Mouse (Mus musculus): ENCODE results near the gene Sec14l1. TPM values are rescaled to one million over a fixed set of nuclear protein-coding genes. Genes with fewer than 3 reads are reported as not detected.

The Sec14l1 gene
- total and polyA plus RNA-seq, 3 experiments: 42.0 to 55.9 TPM; not detected in 1

GRCm38 (mm10) chr11:117097021-117097420 lies 17.9 kb upstream of the Sec14l1 start:
- DNase-seq (ENCODE audit: low read depth, low spot score): no peak
- TF ChIP-seq SMC3 (IDR thresholded peaks at IDR 0.05; ENCODE audit: low read depth, low read length) (no peak), GATA1 (IDR thresholded peaks at IDR 0.05; ENCODE audit: low read depth, low read length) (no peak), MEF2A (IDR thresholded peaks at IDR 0.05; ENCODE audit: extremely low read depth, insufficient replicate concordance, low read depth, low read length, poor library complexity, severe bottlenecking) (no peak), NELFE (IDR thresholded peaks at IDR 0.05; ENCODE audit: low read depth, low read length) (no peak), GABPA (IDR thresholded peaks at IDR 0.05; ENCODE audit: low read depth, low read length) (no peak), RAD21 (IDR thresholded peaks at IDR 0.05; ENCODE audit: low read depth, low read length) (no peak), TCF12 (IDR thresholded peaks at IDR 0.05; ENCODE audit: low read depth, low read length) (no peak), MXI1 (IDR thresholded peaks at IDR 0.05; ENCODE audit: low read depth, low read length) (no peak), ZKSCAN1 (IDR thresholded peaks at IDR 0.05; ENCODE audit: low read depth, low read length) (no peak), MYB (IDR thresholded peaks at IDR 0.05; ENCODE audit: low read depth, low read length) (no peak), E2F4 (IDR thresholded peaks at IDR 0.05; ENCODE audit: borderline replicate concordance, low read depth, low read length) (no peak), EP300 (IDR thresholded peaks at IDR 0.05; ENCODE audit: low read depth in 1 of 2, low read length in 2 of 2) (no peak), USF1 (IDR thresholded peaks at IDR 0.05; ENCODE audit: low read depth, low read length) (no peak), ZNF384 (IDR thresholded peaks at IDR 0.05; ENCODE audit: low read depth, low read length) (no peak)
- Histone ChIP-seq H3K9me3 (replicated peaks; ENCODE audit: insufficient read depth, low read length) (no peaks in the 10 kb centered on the region), H3K9ac (ENCODE audit: control insufficient read depth, low read depth, low read length, poor library complexity, severe bottlenecking) (no peak overlapping the region), H3K27me3 (ENCODE audit: control insufficient read depth in 1 of 2, insufficient read depth in 2 of 2, low read length in 2 of 2) (peaks cover 0 to 5% of the 10 kb centered on the region in 2 experiments; a peak in 1 of 4 replicates), H3K27ac (ENCODE audit: control insufficient read depth, low read depth, low read length) (no peak overlapping the region), H3K4me1 (ENCODE audit: control insufficient read depth in 1 of 2, insufficient read depth in 2 of 2, low read length in 2 of 2) (peaks cover 18 to 25% of the 10 kb centered on the region in 2 experiments), H3K4me3 (ENCODE audit: control insufficient read depth in 1 of 2, insufficient read depth in 1 of 2, low read depth in 2 of 2, low read length in 2 of 2) (no peak overlapping the region), H3K79me2 (ENCODE audit: control insufficient read depth, insufficient read depth, low read length, poor library complexity) (no peaks in the 10 kb centered on the region), H3K36me3 (ENCODE audit: control insufficient read depth in 1 of 2, insufficient read depth in 2 of 2, low read length in 2 of 2) (peaks cover 0 to 19% of the 10 kb centered on the region in 2 experiments; a peak in 2 of 4 replicates)

GRCm38 (mm10) chr11:117098155-117098554 lies 16.8 kb upstream of the Sec14l1 start:
- H3K4me1 ChIP-seq (ENCODE audit: control insufficient read depth in 1 of 2, insufficient read depth in 2 of 2, low read length in 2 of 2): peaks cover 14 to 21% of the 10 kb centered on the region in 2 experiments
- H3K9ac ChIP-seq (ENCODE audit: control insufficient read depth, low read depth, low read length, poor library complexity, severe bottlenecking): no peak overlapping the region
- H3K79me2 ChIP-seq (ENCODE audit: control insufficient read depth, insufficient read depth, low read length, poor library complexity): no peaks in the 10 kb centered on the region
- peaks cover 0 to 5% of the 10 kb centered on the region in 2 experiments; a peak in 1 of 4 replicates for H3K27me3 ChIP-seq (ENCODE audit: control insufficient read depth in 1 of 2, insufficient read depth in 2 of 2, low read length in 2 of 2)
- TF ChIP-seq ETS1 (IDR thresholded peaks at IDR 0.05; ENCODE audit: low read depth, low read length) (no peak), HCFC1 (IDR thresholded peaks at IDR 0.05; ENCODE audit: low read depth, low read length) (no peak), E2F4 (IDR thresholded peaks at IDR 0.05; ENCODE audit: borderline replicate concordance, low read depth, low read length) (no peak), CHD2 (IDR thresholded peaks at IDR 0.05; ENCODE audit: low read length) (no peak), USF2 (IDR thresholded peaks at IDR 0.05; ENCODE audit: borderline replicate concordance in 1 of 2, insufficient read depth in 1 of 2, low read depth in 1 of 2, low read length in 2 of 2) (no peak), NRF1 (IDR thresholded peaks at IDR 0.05; ENCODE audit: insufficient read depth, low read depth, low read length, poor library complexity, severe bottlenecking) (no peak), ZMIZ1 (IDR thresholded peaks at IDR 0.05; ENCODE audit: low read depth, low read length) (no peak), ZKSCAN1 (IDR thresholded peaks at IDR 0.05; ENCODE audit: low read depth, low read length) (no peak), TBP (IDR thresholded peaks at IDR 0.05; ENCODE audit: low read depth, low read length) (no peak), CTCF (IDR thresholded peaks at IDR 0.05 in 2 of 3, conservative IDR thresholded peaks at IDR 0.05 in 1 of 3; ENCODE audit: control insufficient read depth in 1 of 3, insufficient read depth in 1 of 3, low read depth in 2 of 3, low read length in 3 of 3, poor library complexity in 1 of 3, severe bottlenecking in 1 of 3) (no peak), RCOR1 (IDR thresholded peaks at IDR 0.05; ENCODE audit: low read depth, low read length) (no peak), POLR2A (IDR thresholded peaks at IDR 0.05; ENCODE audit: control insufficient read depth in 1 of 2, insufficient read depth in 1 of 2, low read depth in 1 of 2, low read length in 2 of 2, poor library complexity in 1 of 2) (no peak)
- H3K4me3 ChIP-seq (ENCODE audit: control insufficient read depth in 1 of 2, insufficient read depth in 1 of 2, low read depth in 2 of 2, low read length in 2 of 2): no peak overlapping the region
- DNase-seq (ENCODE audit: low read depth, low spot score): no peak
- H3K9me3 ChIP-seq (replicated peaks; ENCODE audit: insufficient read depth, low read length): no peaks in the 10 kb centered on the region
- H3K36me3 ChIP-seq (ENCODE audit: control insufficient read depth in 1 of 2, insufficient read depth in 2 of 2, low read length in 2 of 2): peaks cover 0 to 14% of the 10 kb centered on the region in 2 experiments; a peak in 2 of 4 replicates
- no peak overlapping the region for H3K27ac ChIP-seq (ENCODE audit: control insufficient read depth, low read depth, low read length)

Measured in MEL (cell line).